Mouse (Mus musculus) thymus, adult 2 months (tissue): Measurements from ENCODE around the gene Mob1b.

ENCODE experiments used
- CTCF ChIP-seq: fragments of 200-500 bp; IDR thresholded peaks from 2 replicates; pipeline ENCODE4 v1.5.1; 2012; ENCODE audit warnings: mild to moderate bottlenecking, control low read depth, low read length, moderate library complexity, borderline replicate concordance; ENCODE audit not compliant: control insufficient read depth, poor library complexity, insufficient read depth; ENCODE audit errors: extremely low read depth
- POLR2A ChIP-seq: fragments of 200-500 bp; IDR thresholded peaks from 2 replicates; pipeline ENCODE4 v1.6.1; 2012; ENCODE audit warnings: mild to moderate bottlenecking, low read length, control low read depth, moderate library complexity; ENCODE audit not compliant: control insufficient read depth, poor library complexity, insufficient read depth; ENCODE audit errors: extremely low read depth

- TF ChIP-seq POLR2A (no peak), CTCF (no peak)
Observed at GRCm38 (mm10) chr5:88807342-88807741, 86.7 kb downstream of the Mob1b start.
